Mouse (Mus musculus) liver, embryonic 14.5 days (tissue): Measurements from ENCODE around the gene Ric1.

Experiments used
- CTCF ChIP-seq: IDR thresholded peaks from 2 replicates; pipeline ENCODE4 v1.5.1; 2016; ENCODE audit warnings: antibody characterized with exemption, low read depth, control low read depth
- EP300 ChIP-seq: IDR thresholded peaks from 2 replicates; pipeline ENCODE4 v1.6.1; 2016; ENCODE audit warnings: antibody characterized with exemption, low read depth

DNA sequence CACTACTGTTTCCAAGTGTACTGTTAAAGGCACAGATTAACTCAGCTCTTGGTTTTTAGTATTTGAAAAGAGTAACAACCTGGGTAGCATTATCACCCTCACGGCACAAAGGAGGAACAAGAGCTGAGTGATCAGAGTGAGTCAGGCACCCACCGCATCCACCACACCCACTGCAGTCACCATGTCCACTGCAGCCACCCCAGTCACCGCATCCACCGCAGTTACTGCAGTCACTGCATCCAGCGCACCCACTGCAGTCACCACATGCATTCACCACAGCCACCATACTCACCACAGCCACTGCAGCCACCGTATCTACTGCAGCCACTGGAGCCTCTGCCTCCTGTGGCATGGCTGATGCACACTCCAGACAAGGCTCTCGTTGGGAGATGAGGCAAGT, 12.2 kb upstream of the Ric1 start:
- TF ChIP-seq CTCF (no peak), EP300 (no peak)
